Mouse (Mus musculus) naive thymus-derived CD4-positive, alpha-beta T cell, adult 2 months (primary cell): Measurements from ENCODE around the gene Gm9970.

Source experiments
- DNase-seq: peaks from one replicate; pipeline ENCODE4 v3.0.0-alpha.2; 2011; ENCODE audit warnings: low read depth

Gene Gm9970

GRCm38 (mm10) chr5:31240637-31241521 is at the start of gene Gm9970, which contains the start of gene Nrbp1:
TSS of gene Gm9970 (minus strand) at chr5:31241232.
TSS of gene Nrbp1 (plus strand) at chr5:31240864.
- DNase-seq = peak; percentile 97

DNA sequence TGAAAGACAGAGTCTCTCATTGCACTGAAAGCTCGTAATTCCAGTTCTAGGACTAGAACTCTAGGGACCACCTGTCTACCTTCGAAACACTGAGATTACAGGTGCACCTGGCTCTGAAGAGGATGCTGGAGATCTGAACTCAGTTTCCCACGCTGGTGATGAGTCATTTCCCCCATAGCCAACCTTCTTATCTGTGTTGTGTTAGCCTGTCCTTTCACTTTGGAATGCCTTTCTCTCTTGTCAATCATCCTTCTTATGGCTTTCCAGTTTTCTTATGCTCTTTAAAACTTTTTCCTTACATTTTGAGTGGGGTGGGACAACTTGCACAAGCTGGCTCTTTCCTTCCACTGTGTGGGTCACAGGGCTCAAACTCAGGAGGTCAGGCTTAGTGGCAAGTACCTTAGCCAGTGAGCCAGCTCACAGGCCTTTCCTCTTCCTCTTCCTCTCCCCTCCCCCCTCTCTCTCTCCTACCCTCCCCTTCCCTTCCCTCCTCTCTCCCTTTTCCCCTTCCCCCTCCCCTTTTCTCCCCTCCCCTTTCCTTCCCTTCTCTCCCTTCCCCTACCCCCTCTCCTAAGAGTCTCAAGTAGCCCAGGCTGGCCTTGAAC is 48.7 kb upstream of the Gm9970 start:
- peak; percentile 25 for DNase-seq

DNA sequence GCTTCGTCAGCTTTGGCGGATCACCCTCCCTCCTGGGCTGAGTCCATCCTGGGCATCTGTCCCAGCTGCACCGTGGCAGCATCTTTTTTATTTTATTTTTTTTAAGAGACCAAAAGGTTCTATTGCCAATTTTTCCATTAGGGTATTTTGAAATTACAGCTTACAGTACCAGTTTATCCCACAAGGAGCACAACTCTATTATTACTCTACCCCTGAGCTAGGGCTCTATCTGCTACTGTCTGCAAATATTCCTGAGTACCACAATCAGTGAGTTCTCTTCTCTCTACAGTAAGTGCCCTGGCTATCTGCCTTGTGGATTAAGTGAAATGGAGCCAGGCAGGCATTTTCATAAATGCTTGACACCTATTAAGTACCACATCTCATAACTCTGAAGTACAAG is 47.6 kb upstream of the Gm9970 start:
- peak; percentile 22 for DNase-seq

DNA sequence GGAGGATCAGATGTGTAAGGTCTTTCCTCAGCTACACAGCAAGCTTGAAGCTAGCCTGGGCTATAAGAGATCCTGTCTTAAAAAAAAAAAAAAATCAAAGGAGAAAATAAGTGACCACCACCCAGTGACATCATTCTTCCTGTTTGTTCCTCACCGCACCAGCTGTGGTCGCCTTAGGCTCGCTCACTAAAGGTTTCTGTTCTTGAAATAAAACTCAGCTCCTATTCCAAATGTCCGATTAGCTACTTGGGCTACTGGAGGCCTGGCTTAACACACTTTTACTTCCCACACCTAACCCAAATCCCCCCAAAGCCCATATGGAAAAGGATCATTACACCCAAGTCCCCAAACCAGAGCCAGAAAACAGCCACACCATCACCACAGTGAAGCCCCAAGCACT is 47.2 kb upstream of the Gm9970 start:
- DNase-seq = peak; percentile 16

DNA sequence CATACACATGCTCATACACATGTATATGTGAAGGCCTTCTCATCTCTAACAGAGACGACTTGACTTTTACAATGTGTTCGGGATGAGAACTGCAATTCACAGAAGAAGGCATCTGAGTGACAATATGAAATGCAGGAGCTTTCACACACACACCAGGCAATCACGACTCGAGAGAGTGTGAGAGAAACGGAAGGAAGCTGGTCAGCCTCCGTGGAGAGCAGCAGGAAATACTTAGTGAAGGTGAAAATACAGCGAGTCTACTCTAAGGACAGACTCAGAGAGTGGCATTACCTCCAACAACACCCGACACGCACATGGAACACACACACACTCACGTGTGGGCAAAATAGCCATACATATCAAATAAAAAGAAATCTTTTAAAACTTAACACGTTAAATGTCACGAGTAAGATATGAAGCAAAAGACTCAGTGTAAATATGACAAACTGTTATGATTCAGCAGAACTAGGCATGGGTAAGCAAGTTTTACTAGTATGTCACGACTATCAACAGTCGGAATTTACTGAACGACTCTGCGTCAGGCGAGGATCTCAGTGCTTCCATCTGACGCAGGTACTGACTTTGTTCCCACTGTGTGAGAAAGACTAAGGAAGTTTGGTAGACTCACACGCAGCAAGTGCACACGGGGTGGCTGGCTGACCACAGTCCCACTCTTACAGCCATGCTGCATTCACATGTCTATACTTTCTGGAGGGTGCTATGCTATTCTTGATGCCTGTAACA is 38.4 kb upstream of the Gm9970 start:
- peak; percentile 59 for DNase-seq

GRCm38 (mm10) chr5:31273018-31273417 is 32.0 kb upstream of the Gm9970 start:
- no peak for DNase-seq

- DNase-seq = no peak
Observed at GRCm38 (mm10) chr5:31267686-31268085, 26.7 kb upstream of the Gm9970 start.

- DNase-seq = no peak
Observed at GRCm38 (mm10) chr5:31266101-31266500, 25.1 kb upstream of the Gm9970 start.

GRCm38 (mm10) chr5:31257616-31258015 is 16.6 kb upstream of the Gm9970 start:
- DNase-seq = no peak

GRCm38 (mm10) chr5:31255971-31256370 is 14.9 kb upstream of the Gm9970 start:
- DNase-seq = no peak

DNA sequence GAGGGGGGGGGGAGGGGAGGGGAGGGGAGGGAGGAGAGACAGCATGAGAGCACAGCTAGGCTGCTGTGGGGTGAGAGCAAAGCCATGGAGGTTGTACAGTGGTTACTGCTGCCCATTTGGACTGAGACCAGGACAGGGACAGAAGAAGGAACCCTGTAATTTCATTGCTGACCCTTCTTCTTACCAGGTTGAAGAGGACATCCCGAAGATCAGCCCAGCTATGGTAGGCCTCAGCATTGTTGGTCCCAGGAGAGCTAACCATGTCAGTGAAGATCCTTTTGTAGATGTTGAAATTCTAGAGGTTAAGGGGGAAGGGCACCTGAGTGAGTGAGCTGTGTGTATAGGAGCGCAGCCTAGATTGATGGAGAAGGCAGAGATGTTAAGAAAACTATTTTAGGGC is 14.3 kb upstream of the Gm9970 start:
- DNase-seq = no peak

GRCm38 (mm10) chr5:31254901-31255300 is 13.9 kb upstream of the Gm9970 start:
- no peak for DNase-seq

DNA sequence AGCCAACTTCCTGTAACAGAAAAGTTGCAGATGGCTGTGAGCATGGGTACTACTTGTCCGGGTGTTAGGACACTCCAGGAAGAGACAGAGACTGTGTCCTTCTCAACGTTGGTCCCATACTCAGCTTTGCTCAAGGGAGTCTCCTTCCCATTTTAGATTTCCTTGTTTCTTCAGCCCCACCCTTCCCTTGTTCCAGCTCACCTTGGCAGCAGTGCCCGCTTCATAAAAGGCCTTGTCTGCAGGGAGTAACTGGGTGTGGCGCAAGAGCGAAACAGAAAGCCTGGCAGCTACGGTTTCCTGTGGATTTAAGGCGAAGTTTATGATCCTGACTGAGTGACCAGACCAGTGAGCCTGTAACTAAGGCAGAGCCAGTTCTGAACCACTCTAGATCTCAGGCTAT is 13.4 kb upstream of the Gm9970 start:
- no peak for DNase-seq

DNA sequence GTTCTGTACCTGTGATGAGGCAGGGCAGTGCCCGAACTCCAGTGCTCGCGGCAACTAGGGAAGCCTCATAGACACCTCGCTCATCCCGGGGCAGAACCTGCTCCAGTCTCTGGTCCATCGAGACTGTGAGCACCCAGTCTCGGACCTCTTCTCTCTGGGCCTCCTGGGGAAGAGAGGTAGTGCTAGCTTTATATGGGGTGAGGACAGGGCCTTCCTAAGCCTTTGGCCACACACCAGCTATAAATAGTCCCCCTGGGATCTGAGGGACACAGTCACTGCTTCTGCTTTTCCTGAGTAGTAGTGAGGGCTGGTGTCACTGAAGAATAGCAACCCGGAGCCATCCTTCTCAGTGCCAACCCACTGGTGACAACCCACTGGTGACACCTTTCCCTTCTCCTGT is 12.8 kb upstream of the Gm9970 start:
- no peak for DNase-seq

GRCm38 (mm10) chr5:31252795-31253545 is 11.9 kb upstream of the Gm9970 start:
- no peak for DNase-seq

GRCm38 (mm10) chr5:31252151-31252550 is 11.1 kb upstream of the Gm9970 start:
- DNase-seq = no peak

GRCm38 (mm10) chr5:31251541-31252101 is 10.6 kb upstream of the Gm9970 start, which contains the start of gene Krtcap3:
TSS of gene Krtcap3 (plus strand) at chr5:31251691.
- peak; percentile 63 for DNase-seq

DNA sequence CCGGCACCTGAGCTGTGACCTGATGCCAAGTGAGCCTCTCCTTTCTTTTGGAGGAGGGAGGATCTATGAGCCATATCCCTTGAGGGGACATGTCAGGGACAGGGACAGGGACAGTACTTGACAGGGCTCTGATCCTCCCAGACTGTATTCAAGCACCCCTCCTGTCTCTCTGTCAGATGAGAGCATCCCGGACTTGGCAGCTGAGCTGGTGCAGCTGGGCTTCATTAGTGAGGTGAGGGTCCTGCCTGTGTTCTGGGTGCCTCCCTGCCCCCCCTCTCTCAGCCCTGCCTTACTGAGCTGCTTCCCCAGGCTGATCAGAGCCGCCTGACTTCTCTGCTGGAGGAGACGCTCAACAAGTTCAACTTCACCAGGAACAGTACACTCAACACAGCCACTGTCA is 9.7 kb upstream of the Gm9970 start:
- no peak for DNase-seq

DNA sequence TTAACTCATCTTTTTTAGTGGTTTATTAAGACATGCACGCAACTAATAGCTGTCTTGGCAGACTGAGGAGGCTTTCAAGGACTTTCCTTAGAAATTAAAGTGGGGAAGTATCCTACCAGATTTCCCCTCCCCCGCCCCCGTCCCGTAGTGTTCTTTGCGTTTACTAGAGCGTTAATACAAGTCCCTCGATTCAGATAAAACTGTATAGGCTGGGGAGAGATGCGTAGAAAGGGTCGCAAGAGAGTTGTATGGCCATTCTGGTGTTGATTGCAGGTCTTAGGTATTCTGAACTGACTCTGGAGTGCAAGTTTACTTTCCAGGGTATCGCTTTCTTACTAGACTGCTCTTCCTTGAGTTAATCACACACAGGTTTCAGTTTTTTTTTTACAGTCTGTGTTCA is 1.2 kb upstream of the Gm9970 start:
- DNase-seq = no peak

DNA sequence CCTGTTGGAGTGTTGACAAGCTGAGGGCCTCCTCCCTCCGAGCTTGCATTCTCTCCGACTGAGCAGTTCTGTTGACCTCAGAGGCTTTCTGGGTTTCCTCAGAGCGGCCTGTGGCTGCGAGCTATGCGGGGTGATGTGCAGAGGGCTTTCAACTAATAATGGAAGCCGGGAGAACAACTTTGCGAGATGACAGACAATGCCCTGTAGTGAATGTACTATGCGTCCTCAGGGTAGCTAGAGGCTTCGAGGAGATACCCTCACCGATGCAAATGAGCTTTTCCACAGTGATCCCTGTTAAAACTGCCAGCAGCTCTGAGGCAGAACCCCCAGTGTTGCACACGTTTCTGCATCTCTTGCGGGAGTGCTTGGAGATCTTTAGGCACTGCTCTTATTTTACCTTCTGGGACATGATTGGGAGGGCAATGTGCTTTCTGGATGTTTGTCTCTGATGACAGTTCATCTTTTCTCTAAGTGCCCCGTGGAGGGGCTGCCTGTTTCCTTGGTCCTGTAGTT is 546 bp upstream of the Gm9970 start:
- DNase-seq = no peak

- peak; percentile 80 for DNase-seq
Observed at GRCm38 (mm10) chr5:31226641-31227040, 14.4 kb downstream of the Gm9970 start.
